Mouse (Mus musculus): ENCODE results near the gene Hk1. TPM values are rescaled to one million over a fixed set of nuclear protein-coding genes. Genes with fewer than 3 reads are reported as not detected.
A peak's percentile ranks its signal among the peaks of the same experiment; 100 is the strongest.

The Hk1 gene
- polyA plus RNA-seq, 1 experiment from 2014 or later = 11.1 TPM

DNA sequence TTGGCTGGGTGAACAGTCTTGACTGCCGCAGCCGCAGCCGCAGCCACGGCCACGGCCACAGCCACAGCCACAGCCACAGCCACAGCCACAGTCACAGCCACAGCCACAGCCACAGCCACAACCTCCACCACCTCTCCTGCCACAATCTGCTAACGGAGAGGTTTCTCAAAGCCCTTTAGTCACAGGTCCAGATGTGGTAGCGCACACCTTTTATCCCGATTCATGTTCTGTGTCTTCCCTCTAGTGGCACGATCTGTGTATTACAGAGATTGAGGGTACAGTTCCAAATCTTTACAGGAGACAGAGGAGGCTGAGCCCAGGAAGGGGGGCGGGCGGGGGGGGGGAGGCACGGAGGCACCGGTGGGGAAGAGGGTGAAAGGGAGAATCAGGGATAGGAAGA, 136.8 kb downstream of the Hk1 start:
- Histone ChIP-seq H3K27ac (ENCODE audit: low read depth, low read length) (no peak overlapping the region), H3K9me3 (ENCODE audit: control insufficient read depth) (no peaks in the 10 kb centered on the region), H3K27me3 (replicated peaks; ENCODE audit: control insufficient read depth, insufficient read depth, low read length) (no peaks in the 10 kb centered on the region), H3K36me3 (ENCODE audit: control insufficient read depth, insufficient read depth) (no peaks in the 10 kb centered on the region), H3K4me2 (replicated peaks; ENCODE audit: low read depth) (no peak overlapping the region), H3K4me1 (replicated peaks; ENCODE audit: control insufficient read depth, insufficient read depth, low read length) (no peaks in the 10 kb centered on the region), H3K9ac (ENCODE audit: low read depth, low read length) (no peak overlapping the region), H3K4me3 (ENCODE audit: low read depth, low read length) (no peak overlapping the region)
- TF ChIP-seq CTCF (IDR thresholded peaks at IDR 0.05; ENCODE audit: low read depth) = peak; percentile 86
- WGBS = 49% methylated on average over 10 of the region's 13 CpGs
- ATAC-seq = no peak

DNA sequence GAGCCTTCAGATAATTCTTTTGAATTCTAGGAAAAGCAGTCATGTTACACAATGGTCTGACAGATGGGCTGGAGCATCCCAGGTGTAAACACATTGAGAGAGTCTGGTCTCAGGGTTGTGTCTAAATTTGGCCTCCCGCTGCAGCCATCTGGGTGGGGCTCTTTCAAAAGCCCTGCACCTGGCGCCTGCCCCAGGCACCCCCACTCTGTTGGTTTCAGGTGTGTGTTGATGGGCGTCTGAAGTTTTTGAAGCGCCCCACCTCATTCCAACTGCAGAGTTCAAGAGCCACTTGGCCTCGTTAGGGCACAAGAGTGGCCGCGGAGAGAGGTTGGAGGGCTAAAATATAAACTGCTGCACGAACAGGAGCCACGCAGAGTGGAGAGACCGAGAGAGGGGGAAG, 137.3 kb downstream of the Hk1 start:
- Histone ChIP-seq H3K4me1 (replicated peaks; ENCODE audit: control insufficient read depth, insufficient read depth, low read length) (no peaks in the 10 kb centered on the region), H3K36me3 (ENCODE audit: control insufficient read depth, insufficient read depth) (no peaks in the 10 kb centered on the region), H3K9me3 (ENCODE audit: control insufficient read depth) (no peaks in the 10 kb centered on the region), H3K27ac (ENCODE audit: low read depth, low read length) (no peak overlapping the region), H3K4me3 (ENCODE audit: low read depth, low read length) (no peak overlapping the region), H3K27me3 (replicated peaks; ENCODE audit: control insufficient read depth, insufficient read depth, low read length) (no peaks in the 10 kb centered on the region), H3K4me2 (replicated peaks; ENCODE audit: low read depth) (no peak overlapping the region), H3K9ac (ENCODE audit: low read depth, low read length) (no peak overlapping the region)
- 61% methylated on average over 10 of the region's 10 CpGs for WGBS
- no peak for TF ChIP-seq CTCF (IDR thresholded peaks at IDR 0.05; ENCODE audit: low read depth)
- ATAC-seq = no peak

DNA sequence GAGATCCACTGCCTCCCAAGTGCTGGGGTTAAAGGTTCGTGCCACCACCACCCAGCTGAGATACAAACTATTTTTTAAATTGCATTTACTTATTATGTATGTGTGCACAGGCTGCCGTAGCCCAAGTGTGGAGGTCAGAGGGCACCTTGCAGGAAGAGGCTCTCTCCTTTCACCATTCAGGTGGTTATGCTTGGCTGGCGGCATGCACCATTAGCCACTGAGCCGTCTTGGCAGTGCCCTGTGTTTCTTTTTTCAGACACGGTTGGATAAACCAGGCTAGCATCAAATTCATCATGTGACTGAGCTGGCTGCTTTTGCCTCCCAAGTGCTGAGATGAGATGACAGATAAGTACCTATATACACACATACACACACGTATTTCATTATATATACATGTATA, 140.4 kb downstream of the Hk1 start:
- WGBS = 51% methylated on average over 6 of the region's 6 CpGs
- no peak overlapping the region for H3K4me3 ChIP-seq (ENCODE audit: low read depth, low read length)

DNA sequence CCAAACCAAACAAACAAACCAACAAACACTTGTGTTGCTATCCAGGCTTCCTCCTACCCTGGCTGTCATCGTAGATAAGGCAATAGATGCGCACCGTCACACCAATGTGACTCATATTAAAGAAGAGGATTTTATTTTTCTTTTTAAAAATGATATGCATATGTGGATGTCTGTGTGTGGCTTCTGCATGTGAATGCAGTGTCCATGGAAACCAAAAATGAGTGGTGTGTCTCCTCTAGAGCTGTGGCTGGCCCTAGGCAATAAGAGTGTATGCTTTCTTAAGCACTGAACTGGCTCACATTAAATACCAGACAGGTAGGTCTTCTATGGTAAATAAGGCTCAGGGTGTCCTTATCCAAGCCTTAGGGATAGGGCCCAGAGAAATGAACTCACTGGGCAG, 141.0 kb downstream of the Hk1 start:
- no peaks in the 10 kb centered on the region for H3K4me1 ChIP-seq (replicated peaks; ENCODE audit: control insufficient read depth, insufficient read depth, low read length)
- no peak overlapping the region for H3K4me3 ChIP-seq (ENCODE audit: low read depth, low read length)
- H3K4me2 ChIP-seq (replicated peaks; ENCODE audit: low read depth) = no peak overlapping the region
- no peak overlapping the region for H3K27ac ChIP-seq (ENCODE audit: low read depth, low read length)
- H3K27me3 ChIP-seq (replicated peaks; ENCODE audit: control insufficient read depth, insufficient read depth, low read length) = no peaks in the 10 kb centered on the region
- TF ChIP-seq CTCF (IDR thresholded peaks at IDR 0.05; ENCODE audit: low read depth) = no peak
- H3K9me3 ChIP-seq (ENCODE audit: control insufficient read depth) = no peaks in the 10 kb centered on the region
- no peak for ATAC-seq
- no peaks in the 10 kb centered on the region for H3K36me3 ChIP-seq (ENCODE audit: control insufficient read depth, insufficient read depth)
- WGBS = 95% methylated on average over 3 of the region's 3 CpGs
- H3K9ac ChIP-seq (ENCODE audit: low read depth, low read length) = no peak overlapping the region

More for the DNA sequence above, 140.4 kb downstream of the Hk1 start:
- Histone ChIP-seq H3K4me2 (replicated peaks; ENCODE audit: low read depth) (no peak overlapping the region), H3K27me3 (replicated peaks; ENCODE audit: control insufficient read depth, insufficient read depth, low read length) (no peaks in the 10 kb centered on the region), H3K4me1 (replicated peaks; ENCODE audit: control insufficient read depth, insufficient read depth, low read length) (no peaks in the 10 kb centered on the region), H3K9ac (ENCODE audit: low read depth, low read length) (no peak overlapping the region), H3K27ac (ENCODE audit: low read depth, low read length) (no peak overlapping the region), H3K36me3 (ENCODE audit: control insufficient read depth, insufficient read depth) (no peaks in the 10 kb centered on the region), H3K9me3 (ENCODE audit: control insufficient read depth) (no peaks in the 10 kb centered on the region)
- ATAC-seq = no peak
- TF ChIP-seq CTCF (IDR thresholded peaks at IDR 0.05; ENCODE audit: low read depth) = no peak

DNA sequence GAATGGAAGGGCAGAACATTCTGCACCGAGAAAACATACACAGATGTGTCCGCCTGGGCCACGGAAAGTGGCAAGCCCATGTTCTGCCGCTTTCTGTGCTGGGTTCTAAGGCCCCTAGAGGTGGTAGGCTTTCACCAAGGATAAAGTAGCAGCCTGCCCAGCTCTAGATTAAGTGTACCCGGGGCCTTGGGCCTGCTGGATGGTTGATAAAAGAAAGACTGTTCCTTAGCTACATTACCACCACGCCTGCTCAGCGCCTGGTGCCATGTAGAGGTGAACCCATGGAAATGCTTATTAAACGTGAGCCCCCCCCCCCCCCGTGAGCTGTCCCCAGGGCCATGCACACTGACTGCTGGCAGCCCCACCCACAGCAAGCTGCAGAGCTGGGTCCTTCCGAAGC, 142.5 kb downstream of the Hk1 start:
- H3K36me3 ChIP-seq (ENCODE audit: control insufficient read depth, insufficient read depth) = no peaks in the 10 kb centered on the region
- no peaks in the 10 kb centered on the region for H3K9me3 ChIP-seq (ENCODE audit: control insufficient read depth)
- H3K4me2 ChIP-seq (replicated peaks; ENCODE audit: low read depth) = no peak overlapping the region
- H3K27me3 ChIP-seq (replicated peaks; ENCODE audit: control insufficient read depth, insufficient read depth, low read length) = no peaks in the 10 kb centered on the region
- ATAC-seq = no peak
- no peak overlapping the region for H3K4me3 ChIP-seq (ENCODE audit: low read depth, low read length)
- H3K4me1 ChIP-seq (replicated peaks; ENCODE audit: control insufficient read depth, insufficient read depth, low read length) = 0 out of 2 replicates have a peak, but pooled peaks cover 4% of the 10 kb centered on the region
- no peak overlapping the region for H3K9ac ChIP-seq (ENCODE audit: low read depth, low read length)
- H3K27ac ChIP-seq (ENCODE audit: low read depth, low read length) = no peak overlapping the region
- 77% methylated on average over 10 of the region's 10 CpGs for WGBS
- TF ChIP-seq CTCF (IDR thresholded peaks at IDR 0.05; ENCODE audit: low read depth) = no peak

DNA sequence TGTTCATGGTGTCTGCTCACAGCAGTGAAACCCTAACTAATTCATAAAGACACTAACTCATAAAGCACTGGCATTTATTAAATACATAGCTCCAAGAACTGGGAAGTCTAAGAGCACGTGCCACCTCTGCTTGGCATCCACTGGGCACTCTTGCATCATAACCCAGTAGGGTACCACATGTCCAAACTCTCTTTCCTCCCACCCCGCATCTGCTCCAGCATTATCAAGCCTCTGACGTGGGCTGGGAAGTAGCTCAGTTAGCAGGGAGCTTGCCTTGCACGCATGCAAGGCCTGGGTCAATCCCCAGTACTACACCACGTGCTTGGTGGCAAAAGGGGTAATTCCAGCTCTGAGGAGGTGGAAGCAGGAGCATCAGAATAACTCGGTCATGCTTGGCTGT, 143.5 kb downstream of the Hk1 start:
- Histone ChIP-seq H3K27ac (ENCODE audit: low read depth, low read length) (no peak overlapping the region), H3K4me1 (replicated peaks; ENCODE audit: control insufficient read depth, insufficient read depth, low read length) (0 out of 2 replicates have a peak, but pooled peaks cover 4% of the 10 kb centered on the region), H3K9ac (ENCODE audit: low read depth, low read length) (no peak overlapping the region), H3K27me3 (replicated peaks; ENCODE audit: control insufficient read depth, insufficient read depth, low read length) (no peaks in the 10 kb centered on the region), H3K9me3 (ENCODE audit: control insufficient read depth) (no peaks in the 10 kb centered on the region), H3K4me2 (replicated peaks; ENCODE audit: low read depth) (no peak overlapping the region), H3K4me3 (ENCODE audit: low read depth, low read length) (no peak overlapping the region), H3K36me3 (ENCODE audit: control insufficient read depth, insufficient read depth) (no peaks in the 10 kb centered on the region)
- WGBS = 89% methylated on average over 6 of the region's 6 CpGs
- TF ChIP-seq CTCF (IDR thresholded peaks at IDR 0.05; ENCODE audit: low read depth) = no peak
- no peak for ATAC-seq

DNA sequence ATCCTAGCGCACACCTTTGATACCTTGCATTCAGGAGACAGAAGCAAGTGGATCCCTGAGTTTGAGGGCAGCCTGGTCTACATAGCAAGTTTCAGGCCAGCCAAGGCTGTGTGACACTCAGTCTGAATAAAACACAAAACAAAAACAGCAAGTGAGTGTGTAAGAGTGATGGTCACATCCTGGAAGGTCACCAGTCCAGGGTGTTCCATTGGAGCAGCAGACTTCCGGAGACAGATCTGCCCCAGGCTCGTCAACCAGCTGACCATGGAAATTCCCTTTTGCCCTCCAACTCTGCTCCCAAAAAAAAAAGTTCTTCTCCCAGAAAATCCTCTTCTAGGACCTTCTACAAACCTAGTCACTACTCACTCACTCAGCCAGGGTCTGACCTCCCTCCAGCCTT, 147.9 kb downstream of the Hk1 start:
- no peak overlapping the region for H3K27ac ChIP-seq (ENCODE audit: low read depth, low read length)
- no peak overlapping the region for H3K9ac ChIP-seq (ENCODE audit: low read depth, low read length)
- WGBS = 77% methylated on average over 3 of the region's 3 CpGs
- ATAC-seq = no peak
- H3K4me1 ChIP-seq (replicated peaks; ENCODE audit: control insufficient read depth, insufficient read depth, low read length) = 0 out of 2 replicates have a peak, but pooled peaks cover 6% of the 10 kb centered on the region
- H3K27me3 ChIP-seq (replicated peaks; ENCODE audit: control insufficient read depth, insufficient read depth, low read length) = no peaks in the 10 kb centered on the region
- no peaks in the 10 kb centered on the region for H3K36me3 ChIP-seq (ENCODE audit: control insufficient read depth, insufficient read depth)
- H3K9me3 ChIP-seq (ENCODE audit: control insufficient read depth) = no peaks in the 10 kb centered on the region
- no peak overlapping the region for H3K4me3 ChIP-seq (ENCODE audit: low read depth, low read length)
- no peak for TF ChIP-seq CTCF (IDR thresholded peaks at IDR 0.05; ENCODE audit: low read depth)
- no peak overlapping the region for H3K4me2 ChIP-seq (replicated peaks; ENCODE audit: low read depth)
